Mouse (Mus musculus): ENCODE measurements around the gene Cabp1. TPM values are rescaled to one million over a fixed set of nuclear protein-coding genes. Genes with fewer than 3 reads are reported as not detected.

Cabp1 gene
- total and polyA plus RNA-seq, 3 experiments = 0.35 to 1.7 TPM; not detected in 1

DNA sequence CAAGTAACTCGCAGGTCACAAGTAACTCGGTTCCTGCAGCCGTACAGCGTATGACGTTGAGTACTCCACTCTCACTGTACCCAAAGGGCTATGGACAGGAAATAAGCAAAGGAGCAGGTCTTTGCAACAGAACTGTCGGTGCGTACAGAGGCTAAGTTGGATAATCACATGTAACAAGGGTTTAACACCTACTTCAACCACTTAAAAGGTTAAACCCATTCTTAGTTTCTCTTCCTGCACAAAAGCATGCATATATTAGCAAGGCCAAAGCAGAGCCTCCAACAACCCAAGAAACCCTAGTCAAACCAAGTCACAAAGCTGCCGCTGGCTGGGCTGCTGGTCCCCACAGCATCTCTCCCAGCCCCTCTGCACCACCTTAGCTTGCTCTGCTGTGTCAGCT is 61.7 kb downstream of the Cabp1 start:
- H3K9ac ChIP-seq (ENCODE audit: control insufficient read depth, low read depth, low read length, poor library complexity, severe bottlenecking) = no peak overlapping the region
- no peak overlapping the region for H3K4me3 ChIP-seq (ENCODE audit: control insufficient read depth in 1 of 2, insufficient read depth in 1 of 2, low read depth in 2 of 2, low read length in 2 of 2)
- no peaks in the 10 kb centered on the region for H3K9me3 ChIP-seq (replicated peaks; ENCODE audit: insufficient read depth, low read length)
- no peak overlapping the region for H3K27ac ChIP-seq (ENCODE audit: control insufficient read depth, low read depth, low read length)
- peaks cover 0 to 7% of the 10 kb centered on the region in 2 experiments for H3K4me1 ChIP-seq (ENCODE audit: control insufficient read depth in 1 of 2, insufficient read depth in 2 of 2, low read length in 2 of 2)
- no peaks in the 10 kb centered on the region for H3K27me3 ChIP-seq (ENCODE audit: control insufficient read depth in 1 of 2, insufficient read depth in 2 of 2, low read length in 2 of 2)
- no peak for DNase-seq (ENCODE audit: low read depth, low spot score)
- H3K36me3 ChIP-seq (ENCODE audit: control insufficient read depth in 1 of 2, insufficient read depth in 2 of 2, low read length in 2 of 2) = peaks cover 2% of the 10 kb centered on the region in 2 experiments; a peak in 3 of 4 replicates
- peaks cover 9% of the 10 kb centered on the region for H3K79me2 ChIP-seq (ENCODE audit: control insufficient read depth, insufficient read depth, low read length, poor library complexity)
- no peak for TF ChIP-seq MAX (IDR thresholded peaks at IDR 0.05; ENCODE audit: low read length)
- TF ChIP-seq KAT2A (conservative IDR thresholded peaks at IDR 0.05; ENCODE audit: low read depth, low read length) = no peak
- no peak for TF ChIP-seq SMC3 (IDR thresholded peaks at IDR 0.05; ENCODE audit: low read depth, low read length)
- TF ChIP-seq MYB (IDR thresholded peaks at IDR 0.05; ENCODE audit: low read depth, low read length) = no peak

DNA sequence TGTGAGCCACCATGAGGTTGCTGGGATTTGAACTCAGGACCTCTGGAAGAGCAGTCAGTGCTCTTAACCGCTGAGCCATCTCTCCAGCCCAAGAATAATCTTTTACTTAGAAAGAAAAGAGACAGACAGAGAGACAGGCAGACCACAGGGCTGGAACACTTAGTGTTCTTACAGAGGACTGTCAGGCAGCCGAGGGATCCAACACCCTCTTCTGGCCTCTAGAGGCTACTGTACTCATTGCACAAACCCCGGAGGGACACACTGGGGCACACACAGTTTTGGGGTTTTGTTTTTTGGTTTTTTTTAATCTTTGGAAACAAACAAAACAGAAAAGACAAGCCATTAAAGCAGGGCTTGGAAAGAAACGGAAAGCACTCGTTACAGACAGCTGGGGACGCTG is 64.9 kb downstream of the Cabp1 start:
- Histone ChIP-seq H3K9me3 (replicated peaks; ENCODE audit: insufficient read depth, low read length) (no peaks in the 10 kb centered on the region), H3K9ac (ENCODE audit: control insufficient read depth, low read depth, low read length, poor library complexity, severe bottlenecking) (no peak overlapping the region), H3K27me3 (ENCODE audit: control insufficient read depth in 1 of 2, insufficient read depth in 2 of 2, low read length in 2 of 2) (no peaks in the 10 kb centered on the region), H3K79me2 (ENCODE audit: control insufficient read depth, insufficient read depth, low read length, poor library complexity) (peaks cover 9% of the 10 kb centered on the region), H3K4me1 (ENCODE audit: control insufficient read depth in 1 of 2, insufficient read depth in 2 of 2, low read length in 2 of 2) (peaks cover 0 to 7% of the 10 kb centered on the region in 2 experiments), H3K4me3 (ENCODE audit: control insufficient read depth in 1 of 2, insufficient read depth in 1 of 2, low read depth in 2 of 2, low read length in 2 of 2) (no peak overlapping the region), H3K27ac (ENCODE audit: control insufficient read depth, low read depth, low read length) (no peak overlapping the region), H3K36me3 (ENCODE audit: control insufficient read depth in 1 of 2, insufficient read depth in 2 of 2, low read length in 2 of 2) (peaks cover 2% of the 10 kb centered on the region in 2 experiments; a peak in 3 of 4 replicates)
- DNase-seq (ENCODE audit: low read depth, low spot score) = no peak
- TF ChIP-seq SIN3A (IDR thresholded peaks at IDR 0.05; ENCODE audit: low read length) (no peak), CTCF (IDR thresholded peaks at IDR 0.05 in 2 of 3, conservative IDR thresholded peaks at IDR 0.05 in 1 of 3; ENCODE audit: control insufficient read depth in 1 of 3, insufficient read depth in 1 of 3, low read depth in 2 of 3, low read length in 3 of 3, poor library complexity in 1 of 3, severe bottlenecking in 1 of 3) (peak in 2 of 3 experiments; percentile 6 to 21; a peak in 2 of 6 replicates)

DNA sequence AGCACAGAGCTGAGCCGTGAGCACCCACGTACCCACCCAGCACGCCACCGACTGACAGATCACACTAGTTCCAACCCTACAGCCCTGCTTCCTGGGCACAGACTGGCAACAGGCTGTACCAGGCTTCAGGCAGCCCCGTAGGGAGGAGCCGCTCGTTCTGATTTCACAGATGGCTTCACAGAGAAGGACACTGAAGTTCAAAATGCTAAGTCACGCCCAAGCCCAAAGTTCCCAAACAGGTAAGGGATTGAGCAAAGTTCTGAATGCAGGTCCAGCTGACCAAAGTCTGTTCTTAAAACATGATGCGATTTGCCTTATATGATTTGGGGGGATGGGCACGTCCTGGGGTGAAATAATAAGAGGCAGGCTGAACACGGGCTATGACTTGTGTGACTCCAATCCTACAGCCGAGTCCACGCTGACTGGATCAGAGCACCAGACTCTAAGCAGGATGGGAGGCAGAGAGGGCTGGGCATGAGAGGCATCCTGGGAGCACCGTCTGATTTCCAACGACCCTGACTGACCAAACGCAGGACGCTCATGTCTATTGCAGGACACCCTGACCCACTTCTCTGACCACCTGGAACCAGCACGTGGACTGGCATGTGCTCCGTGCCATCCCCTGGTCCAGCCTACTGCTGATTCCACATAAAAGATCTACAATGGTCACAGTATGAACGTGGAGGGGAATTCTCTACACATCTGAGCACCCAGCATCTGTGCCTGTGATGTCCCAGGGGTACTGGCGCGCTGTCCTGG is 66.6 kb downstream of the Cabp1 start:
- peaks cover under 1% of the 10 kb centered on the region; the same call in 1 of the 2 replicates for H3K79me2 ChIP-seq (ENCODE audit: control insufficient read depth, insufficient read depth, low read length, poor library complexity)
- no peak for DNase-seq (ENCODE audit: low read depth, low spot score)
- no peak overlapping the region for H3K4me3 ChIP-seq (ENCODE audit: control insufficient read depth in 1 of 2, insufficient read depth in 1 of 2, low read depth in 2 of 2, low read length in 2 of 2)
- peaks cover 0 to 2% of the 10 kb centered on the region in 2 experiments; a peak in 1 of 4 replicates for H3K36me3 ChIP-seq (ENCODE audit: control insufficient read depth in 1 of 2, insufficient read depth in 2 of 2, low read length in 2 of 2)
- H3K4me1 ChIP-seq (ENCODE audit: control insufficient read depth in 1 of 2, insufficient read depth in 2 of 2, low read length in 2 of 2) = no peaks in the 10 kb centered on the region; a peak in 1 of 4 replicates
- no peak overlapping the region for H3K27ac ChIP-seq (ENCODE audit: control insufficient read depth, low read depth, low read length)
- TF ChIP-seq POLR2AphosphoS5 (IDR thresholded peaks at IDR 0.05; ENCODE audit: borderline replicate concordance, low read depth, low read length) = no peak
- TF ChIP-seq SMC3 (IDR thresholded peaks at IDR 0.05; ENCODE audit: low read depth, low read length) = no peak
- TF ChIP-seq E2F4 (IDR thresholded peaks at IDR 0.05; ENCODE audit: borderline replicate concordance, low read depth, low read length) = no peak
- TF ChIP-seq POLR2AphosphoS2 (IDR thresholded peaks at IDR 0.05; ENCODE audit: low read length) = no peak
- TF ChIP-seq ZMIZ1 (IDR thresholded peaks at IDR 0.05; ENCODE audit: low read depth, low read length) = no peak
- TF ChIP-seq CHD2 (IDR thresholded peaks at IDR 0.05; ENCODE audit: low read length) = no peak
- TF ChIP-seq NELFE (IDR thresholded peaks at IDR 0.05; ENCODE audit: low read depth, low read length) = no peak
- no peak for TF ChIP-seq CTCF (IDR thresholded peaks at IDR 0.05 in 2 of 3, conservative IDR thresholded peaks at IDR 0.05 in 1 of 3; ENCODE audit: control insufficient read depth in 1 of 3, insufficient read depth in 1 of 3, low read depth in 2 of 3, low read length in 3 of 3, poor library complexity in 1 of 3, severe bottlenecking in 1 of 3)
- TF ChIP-seq BHLHE40 (IDR thresholded peaks at IDR 0.05; ENCODE audit: borderline replicate concordance, low read depth, low read length) = no peak
- TF ChIP-seq EP300 (IDR thresholded peaks at IDR 0.05; ENCODE audit: low read depth in 1 of 2, low read length in 2 of 2) = no peak
- TF ChIP-seq JUND (IDR thresholded peaks at IDR 0.05; ENCODE audit: low read depth, low read length) = no peak
- no peak for TF ChIP-seq MAX (IDR thresholded peaks at IDR 0.05; ENCODE audit: low read length)
- no peak for TF ChIP-seq USF2 (IDR thresholded peaks at IDR 0.05; ENCODE audit: borderline replicate concordance in 1 of 2, insufficient read depth in 1 of 2, low read depth in 1 of 2, low read length in 2 of 2)
- no peak for TF ChIP-seq TAL1 (IDR thresholded peaks at IDR 0.05; ENCODE audit: low read length)
- TF ChIP-seq RAD21 (IDR thresholded peaks at IDR 0.05; ENCODE audit: low read depth, low read length) = no peak
- TF ChIP-seq POLR2A (IDR thresholded peaks at IDR 0.05; ENCODE audit: control insufficient read depth in 1 of 2, insufficient read depth in 1 of 2, low read depth in 1 of 2, low read length in 2 of 2, poor library complexity in 1 of 2) = no peak
- no peak for TF ChIP-seq ZKSCAN1 (IDR thresholded peaks at IDR 0.05; ENCODE audit: low read depth, low read length)
- TF ChIP-seq TBP (IDR thresholded peaks at IDR 0.05; ENCODE audit: low read depth, low read length) = no peak
- TF ChIP-seq ZNF384 (IDR thresholded peaks at IDR 0.05; ENCODE audit: low read depth, low read length) = no peak
- no peak for TF ChIP-seq MXI1 (IDR thresholded peaks at IDR 0.05; ENCODE audit: low read depth, low read length)
- H3K9ac ChIP-seq (ENCODE audit: control insufficient read depth, low read depth, low read length, poor library complexity, severe bottlenecking) = no peak overlapping the region
- no peaks in the 10 kb centered on the region for H3K27me3 ChIP-seq (ENCODE audit: control insufficient read depth in 1 of 2, insufficient read depth in 2 of 2, low read length in 2 of 2)
- H3K9me3 ChIP-seq (replicated peaks; ENCODE audit: insufficient read depth, low read length) = no peaks in the 10 kb centered on the region

All from MEL (cell line).